Mouse (Mus musculus) small intestine, adult 2 months (tissue): Measurements from ENCODE around the gene 1600002K03Rik. TPM values are rescaled to one million over a fixed set of nuclear protein-coding genes. Genes with fewer than 3 reads are reported as not detected.
A peak's percentile ranks its signal among the peaks of the same experiment; 100 is the strongest.

Experiments used
- H3K27ac ChIP-seq: fragments of 200-500 bp; 2 replicates; pipeline ENCODE4 v1.5.1; 2012; ENCODE audit warnings: low read depth, low read length, control low read depth, inconsistent platforms; ENCODE audit not compliant: insufficient read depth
- H3K27me3 ChIP-seq: fragments of 200-500 bp; 2 replicates; pipeline ENCODE4 v1.6.1; 2012; ENCODE audit warnings: mild to moderate bottlenecking, moderate library complexity, low read length, inconsistent platforms; ENCODE audit not compliant: control insufficient read depth, insufficient read depth
- H3K36me3 ChIP-seq: fragments of 200-500 bp; 2 replicates; pipeline ENCODE4 v1.6.1; 2012; ENCODE audit warnings: mild to moderate bottlenecking, low read length, control low read depth, inconsistent platforms; ENCODE audit not compliant: control insufficient read depth, insufficient read depth
- H3K4me1 ChIP-seq: fragments of 200-500 bp; 2 replicates; pipeline ENCODE4 v1.6.1; 2012; ENCODE audit warnings: low read length, inconsistent platforms, mixed read lengths; ENCODE audit not compliant: control insufficient read depth, insufficient read depth, insufficient read length
- H3K4me3 ChIP-seq: fragments of 200-500 bp; 2 replicates; pipeline ENCODE4 v1.5.1; 2012; ENCODE audit warnings: low read depth, mild to moderate bottlenecking, control low read depth, inconsistent platforms, low read length, moderate library complexity
- CTCF ChIP-seq: fragments of 200-500 bp; IDR thresholded peaks from 2 replicates; pipeline ENCODE4 v1.5.1; 2012; ENCODE audit warnings: low read depth, mild to moderate bottlenecking, control low read depth, inconsistent platforms, low read length, moderate library complexity, mixed read lengths; ENCODE audit not compliant: insufficient replicate concordance, insufficient read length; ENCODE audit errors: extremely low read depth
- POLR2A ChIP-seq: fragments of 200-500 bp; IDR thresholded peaks from 2 replicates; pipeline ENCODE4 v1.6.1; 2012; ENCODE audit warnings: low read depth, mild to moderate bottlenecking, control low read depth, inconsistent platforms, low read length, moderate library complexity
- WGBS: fragments of 180-500 bp; shearing (Covaris S2); methylation state at CpG from one replicate; pipeline ENCODE4 v1.1.7; 2018; 5-methylcytosine and 5-hydroxymethylcytosine counted together
- polyA plus RNA-seq: library from polyadenylated mRNA; depleted of rRNA; stranded (reverse); fragments of >200 nt; gene quantifications from 2 replicates; pipeline ENCODE4 v1.2.3, GENCODE M21; 2012

The 1600002K03Rik gene
- polyA plus RNA-seq, 1 experiment: 9.0 TPM

- Histone ChIP-seq H3K4me1 (peaks cover 62% of the 10 kb centered on the region), H3K27ac (peak overlapping the region; percentile 95), H3K36me3 (peaks cover 29% of the 10 kb centered on the region), H3K4me3 (peak overlapping the region; percentile 58), H3K27me3 (no peaks in the 10 kb centered on the region)
- TF ChIP-seq POLR2A: no peak
- TF ChIP-seq CTCF: no peak
- WGBS: under 1% methylated on average over 55 of the region's 55 CpGs
These were observed 12.9 kb upstream of the 1600002K03Rik start for GRCm38 (mm10) chr10:80159561-80160454.

GRCm38 (mm10) chr10:80160455-80161371 lies 12.0 kb upstream of the 1600002K03Rik start:
- H3K4me3 ChIP-seq: peak overlapping the region; percentile 58
- no peaks in the 10 kb centered on the region for H3K27me3 ChIP-seq
- WGBS: 2% methylated on average over 33 of the region's 33 CpGs
- peaks cover 20% of the 10 kb centered on the region for H3K36me3 ChIP-seq
- peak overlapping the region; percentile 95 for H3K27ac ChIP-seq
- H3K4me1 ChIP-seq: peaks cover 63% of the 10 kb centered on the region
- TF ChIP-seq POLR2A: peak; percentile 41; the same call in 1 of the 2 replicates
- no peak for TF ChIP-seq CTCF

DNA sequence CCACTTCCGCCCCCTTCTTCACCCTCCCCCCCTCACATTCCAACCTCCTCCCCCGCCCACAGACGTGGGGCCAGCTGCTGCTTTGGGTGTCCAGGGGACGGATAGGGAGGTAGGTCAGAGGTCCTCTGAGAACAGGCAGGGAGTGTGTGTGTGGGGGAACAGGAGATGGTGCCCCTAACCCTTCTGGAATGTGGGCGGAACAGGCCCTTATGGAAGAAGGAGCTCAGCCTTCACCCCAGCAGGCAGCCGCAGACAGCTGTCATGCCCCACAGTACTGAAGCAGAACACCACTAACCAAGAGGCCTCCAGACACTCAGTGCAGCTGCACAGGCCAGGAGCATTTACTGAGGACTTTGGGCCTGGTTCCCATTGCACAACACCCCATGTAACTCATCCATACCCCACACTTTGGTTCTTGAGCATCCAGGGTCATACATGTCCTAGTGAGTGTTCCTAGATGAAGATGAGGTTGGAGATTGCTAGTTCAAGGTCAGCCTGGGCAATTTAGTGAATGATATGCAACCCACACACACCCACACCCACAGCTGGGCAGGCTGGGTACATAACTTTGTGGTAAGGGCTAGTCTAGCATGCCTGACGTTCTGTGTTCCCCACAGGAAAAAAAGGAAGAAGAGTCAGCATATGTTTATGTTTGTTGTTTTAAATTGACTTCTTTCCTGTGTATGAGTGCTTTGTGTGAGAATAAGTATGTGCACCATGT lies 11.1 kb upstream of the 1600002K03Rik start:
- peak overlapping the region; percentile 81 for H3K27ac ChIP-seq
- TF ChIP-seq CTCF (no peak), POLR2A (no peak)
- peak overlapping the region; percentile 27 for H3K4me3 ChIP-seq

DNA sequence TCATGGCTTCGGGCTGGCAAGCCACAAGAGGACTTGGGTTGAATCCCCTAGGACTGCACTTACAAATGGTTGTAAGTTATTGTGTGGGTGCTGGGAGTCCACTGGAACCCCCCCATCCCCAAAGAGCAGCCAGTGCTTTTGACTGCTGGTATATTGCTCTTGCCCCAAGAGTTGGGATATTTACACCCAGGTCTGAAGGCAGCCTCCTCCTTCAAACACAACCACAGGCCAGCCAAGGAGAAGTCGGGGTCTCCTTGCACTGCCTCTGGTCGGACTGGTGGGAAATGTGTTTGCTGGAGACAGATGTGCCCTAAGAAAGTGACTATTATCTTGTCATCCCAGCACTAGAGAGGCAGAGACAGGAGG lies 10.5 kb upstream of the 1600002K03Rik start:
- H3K27me3 ChIP-seq: no peaks in the 10 kb centered on the region
- peaks cover 62% of the 10 kb centered on the region for H3K4me1 ChIP-seq
- H3K36me3 ChIP-seq: peaks cover 5% of the 10 kb centered on the region
- WGBS: 81% methylated on average over 3 of the region's 3 CpGs
- H3K4me3 ChIP-seq: no peak overlapping the region
- TF ChIP-seq POLR2A: no peak
- no peak for TF ChIP-seq CTCF
- peak overlapping the region; percentile 81 for H3K27ac ChIP-seq

More for the DNA sequence above, 11.1 kb upstream of the 1600002K03Rik start:
- 19% methylated on average over 7 of the region's 7 CpGs for WGBS
- Histone ChIP-seq H3K27me3 (no peaks in the 10 kb centered on the region), H3K36me3 (peaks cover 10% of the 10 kb centered on the region), H3K4me1 (peaks cover 61% of the 10 kb centered on the region)

DNA sequence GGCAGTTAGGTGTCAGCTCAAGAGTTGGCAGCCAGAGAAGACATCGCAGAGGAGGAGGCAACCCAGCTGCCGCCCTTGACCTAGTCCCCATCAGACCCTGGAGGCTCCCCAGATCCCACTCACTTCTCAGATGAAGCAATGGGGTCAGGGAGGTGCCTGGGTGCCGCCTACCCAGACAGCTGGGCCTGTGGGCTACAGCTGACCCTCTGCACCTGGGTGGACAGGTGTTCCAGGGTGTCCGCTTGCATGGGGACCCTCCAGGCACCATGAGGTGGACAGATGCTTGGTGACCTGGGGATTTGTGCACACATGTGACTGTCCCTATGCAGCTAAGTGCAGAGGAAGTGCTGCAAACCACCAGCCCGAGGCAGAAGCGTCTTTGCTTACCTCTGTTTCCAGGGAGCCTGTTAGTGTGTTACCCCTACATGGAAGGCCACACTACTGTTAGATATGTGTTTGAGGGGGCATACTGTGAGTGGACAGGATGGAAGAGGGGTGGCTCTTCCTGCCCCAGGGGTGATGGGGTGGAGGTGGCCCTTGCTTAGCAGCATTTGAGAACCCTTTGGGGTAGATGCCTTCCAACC lies 9.9 kb upstream of the 1600002K03Rik start:
- H3K36me3 ChIP-seq: no peaks in the 10 kb centered on the region
- no peaks in the 10 kb centered on the region for H3K27me3 ChIP-seq
- 0 out of 2 replicates have a peak overlapping the region, but pooled peaks have one; percentile 81 for H3K27ac ChIP-seq
- H3K4me3 ChIP-seq: no peak overlapping the region
- WGBS: 82% methylated on average over 6 of the region's 6 CpGs
- no peak for TF ChIP-seq POLR2A
- TF ChIP-seq CTCF: no peak
- peaks cover 59% of the 10 kb centered on the region for H3K4me1 ChIP-seq

DNA sequence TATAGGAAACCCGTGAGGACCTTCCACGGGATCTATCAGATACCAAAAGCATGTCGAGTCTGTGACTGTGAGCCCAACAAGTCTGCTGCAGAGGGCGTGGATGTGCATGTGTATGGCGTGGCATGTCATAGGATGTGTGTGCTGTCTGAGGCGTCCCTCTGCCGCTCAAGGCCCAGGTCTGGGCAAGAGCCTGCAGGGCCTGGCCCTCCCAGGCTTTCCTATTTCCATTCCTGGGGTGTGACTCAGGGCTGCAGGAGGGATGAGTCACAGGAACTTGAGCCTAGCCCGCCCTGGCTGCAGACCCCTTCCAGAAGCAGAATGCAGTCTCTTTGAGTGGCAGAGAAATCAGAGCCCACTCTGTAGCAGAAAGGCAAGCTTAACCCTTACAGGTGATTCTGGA lies 9.0 kb upstream of the 1600002K03Rik start:
- 69% methylated on average over 8 of the region's 8 CpGs for WGBS
- peak overlapping the region; percentile 0; the same call in 1 of the 2 replicates for H3K27ac ChIP-seq
- peaks cover 58% of the 10 kb centered on the region for H3K4me1 ChIP-seq
- TF ChIP-seq CTCF (no peak), POLR2A (no peak)
- H3K27me3 ChIP-seq: no peaks in the 10 kb centered on the region
- no peak overlapping the region for H3K4me3 ChIP-seq
- no peaks in the 10 kb centered on the region for H3K36me3 ChIP-seq
